Mouse (Mus musculus): ENCODE data around the gene Cnp. TPM values are rescaled to one million over a fixed set of nuclear protein-coding genes. Genes with fewer than 3 reads are reported as not detected.
A peak's percentile ranks its signal among the peaks of the same experiment; 100 is the strongest.

Gene Cnp
- polyA plus RNA-seq, 1 experiment = 17.1 TPM

GRCm38 (mm10) chr11:100617480-100617879 lies 42.8 kb downstream of the Cnp start:
- TF ChIP-seq GATA1 (IDR thresholded peaks at IDR 0.05; ENCODE audit: borderline replicate concordance, low read length) = no peak
- no peak for TF ChIP-seq FLI1 (IDR thresholded peaks at IDR 0.05; ENCODE audit: low read length)
- Histone ChIP-seq H3K4me3 (replicated peaks) (peak overlapping the region; percentile 69), H3K27me3 (replicated peaks) (no peaks in the 10 kb centered on the region), H3K9me3 (no peaks in the 10 kb centered on the region), H3K4me1 (peaks cover 55% of the 10 kb centered on the region), H3K36me3 (replicated peaks; ENCODE audit: low read length) (peaks cover 21% of the 10 kb centered on the region)

- peaks cover 20% of the 10 kb centered on the region for H3K36me3 ChIP-seq (replicated peaks; ENCODE audit: low read length)
- H3K27me3 ChIP-seq (replicated peaks) = no peaks in the 10 kb centered on the region
- TF ChIP-seq FLI1 (IDR thresholded peaks at IDR 0.05; ENCODE audit: low read length) (no peak), GATA1 (IDR thresholded peaks at IDR 0.05; ENCODE audit: borderline replicate concordance, low read length) (no peak)
- peaks cover 51% of the 10 kb centered on the region for H3K4me1 ChIP-seq
- H3K9me3 ChIP-seq = no peaks in the 10 kb centered on the region
- H3K4me3 ChIP-seq (replicated peaks) = peak within 1 kb of the TSS; percentile 99
Observed at GRCm38 (mm10) chr11:100618761-100619484, 44.2 kb downstream of the Cnp start, which contains the start of gene Nkiras2. Nkiras2 (plus strand) TSS chr11:100619244.

GRCm38 (mm10) chr11:100619485-100619975 lies 44.8 kb downstream of the Cnp start:
- Histone ChIP-seq H3K27me3 (replicated peaks) (no peaks in the 10 kb centered on the region), H3K4me3 (replicated peaks) (peak overlapping the region; percentile 99), H3K9me3 (no peaks in the 10 kb centered on the region), H3K4me1 (peaks cover 57% of the 10 kb centered on the region), H3K36me3 (replicated peaks; ENCODE audit: low read length) (peaks cover 24% of the 10 kb centered on the region)
- TF ChIP-seq FLI1 (IDR thresholded peaks at IDR 0.05; ENCODE audit: low read length) (peak; percentile 16; the same call in 1 of the 2 replicates), GATA1 (IDR thresholded peaks at IDR 0.05; ENCODE audit: borderline replicate concordance, low read length) (no peak)

GRCm38 (mm10) chr11:100619982-100620381 lies 45.3 kb downstream of the Cnp start, which contains the start of gene Dnajc7:
Dnajc7 (minus strand) TSS chr11:100620168.
- Histone ChIP-seq H3K9me3 (no peaks in the 10 kb centered on the region), H3K36me3 (replicated peaks; ENCODE audit: low read length) (peaks cover 27% of the 10 kb centered on the region), H3K4me1 (peaks cover 62% of the 10 kb centered on the region), H3K4me3 (replicated peaks) (peak within 1 kb of the TSS; percentile 99), H3K27me3 (replicated peaks) (no peaks in the 10 kb centered on the region)
- TF ChIP-seq FLI1 (IDR thresholded peaks at IDR 0.05; ENCODE audit: low read length) (no peak), GATA1 (IDR thresholded peaks at IDR 0.05; ENCODE audit: borderline replicate concordance, low read length) (no peak)

GRCm38 (mm10) chr11:100622714-100623113 lies 48.0 kb downstream of the Cnp start:
- Histone ChIP-seq H3K36me3 (replicated peaks; ENCODE audit: low read length) (peaks cover 40% of the 10 kb centered on the region), H3K4me3 (replicated peaks) (peak overlapping the region; percentile 94), H3K4me1 (peaks cover 71% of the 10 kb centered on the region), H3K27me3 (replicated peaks) (no peaks in the 10 kb centered on the region), H3K9me3 (no peaks in the 10 kb centered on the region)
- no peak for TF ChIP-seq GATA1 (IDR thresholded peaks at IDR 0.05; ENCODE audit: borderline replicate concordance, low read length)
- TF ChIP-seq FLI1 (IDR thresholded peaks at IDR 0.05; ENCODE audit: low read length) = no peak

GRCm38 (mm10) chr11:100623867-100624266 lies 49.2 kb downstream of the Cnp start:
- no peaks in the 10 kb centered on the region for H3K9me3 ChIP-seq
- H3K27me3 ChIP-seq (replicated peaks) = no peaks in the 10 kb centered on the region
- H3K4me1 ChIP-seq = peaks cover 75% of the 10 kb centered on the region
- TF ChIP-seq FLI1 (IDR thresholded peaks at IDR 0.05; ENCODE audit: low read length) (no peak), GATA1 (IDR thresholded peaks at IDR 0.05; ENCODE audit: borderline replicate concordance, low read length) (no peak)
- peaks cover 40% of the 10 kb centered on the region for H3K36me3 ChIP-seq (replicated peaks; ENCODE audit: low read length)
- peak overlapping the region; percentile 94 for H3K4me3 ChIP-seq (replicated peaks)

- Histone ChIP-seq H3K36me3 (replicated peaks; ENCODE audit: low read length) (peaks cover 40% of the 10 kb centered on the region), H3K4me3 (replicated peaks) (peak overlapping the region; percentile 80), H3K9me3 (no peaks in the 10 kb centered on the region), H3K27me3 (replicated peaks) (peaks cover 15% of the 10 kb centered on the region), H3K4me1 (peaks cover 75% of the 10 kb centered on the region)
- no peak for TF ChIP-seq FLI1 (IDR thresholded peaks at IDR 0.05; ENCODE audit: low read length)
- no peak for TF ChIP-seq GATA1 (IDR thresholded peaks at IDR 0.05; ENCODE audit: borderline replicate concordance, low read length)
Observed at GRCm38 (mm10) chr11:100625754-100626700, 51.3 kb downstream of the Cnp start.

- Histone ChIP-seq H3K36me3 (replicated peaks; ENCODE audit: low read length) (peaks cover 37% of the 10 kb centered on the region), H3K9me3 (no peaks in the 10 kb centered on the region), H3K27me3 (replicated peaks) (peaks cover 22% of the 10 kb centered on the region), H3K4me3 (replicated peaks) (peak overlapping the region; percentile 80), H3K4me1 (peaks cover 72% of the 10 kb centered on the region)
- no peak for TF ChIP-seq GATA1 (IDR thresholded peaks at IDR 0.05; ENCODE audit: borderline replicate concordance, low read length)
- no peak for TF ChIP-seq FLI1 (IDR thresholded peaks at IDR 0.05; ENCODE audit: low read length)
Observed at GRCm38 (mm10) chr11:100626701-100627195, 52.0 kb downstream of the Cnp start.

- Histone ChIP-seq H3K36me3 (replicated peaks; ENCODE audit: low read length) (peaks cover 37% of the 10 kb centered on the region), H3K27me3 (replicated peaks) (peaks cover 31% of the 10 kb centered on the region), H3K9me3 (no peaks in the 10 kb centered on the region), H3K4me1 (peaks cover 68% of the 10 kb centered on the region), H3K4me3 (replicated peaks) (peak overlapping the region; percentile 59)
- no peak for TF ChIP-seq FLI1 (IDR thresholded peaks at IDR 0.05; ENCODE audit: low read length)
- TF ChIP-seq GATA1 (IDR thresholded peaks at IDR 0.05; ENCODE audit: borderline replicate concordance, low read length) = no peak
Observed at GRCm38 (mm10) chr11:100628056-100628455, 53.4 kb downstream of the Cnp start.

Data from megakaryocyte, embryonic 14.5 days (primary cell).